Mouse (Mus musculus): ENCODE measurements at regions not wholly inside any gene's neighbourhood (a gene's known extent, or its start where the extent isn't known, plus 50 kb on each side); places are given as distances from the start of the nearest gene placed in this dataset.

GRCm38 (mm10) chr3:50761766-50762165 is 318.4 kb upstream of the Slc7a11 start:
- no peak for DNase-seq (ENCODE audit: low read depth, low spot score)

DNA sequence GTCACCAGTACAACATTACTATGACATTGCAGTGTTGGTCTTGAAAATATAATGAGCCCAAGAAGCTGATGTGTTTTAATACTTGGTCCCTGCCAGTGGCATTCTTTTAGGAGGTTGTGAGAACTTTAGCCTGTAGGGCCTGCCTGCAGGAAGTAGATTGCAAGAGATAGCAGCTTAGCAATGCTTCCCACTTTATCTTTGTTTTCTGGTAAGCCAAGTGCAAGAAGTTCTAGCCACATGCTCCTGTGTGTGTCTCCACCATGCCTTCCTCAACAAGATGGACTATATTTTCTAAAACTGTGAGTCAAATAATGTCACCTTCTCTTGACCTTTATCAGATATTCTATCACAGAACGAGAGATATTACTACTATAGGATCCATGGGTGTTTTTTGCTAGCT is 314.7 kb upstream of the Slc7a11 start:
- no peak for DNase-seq (ENCODE audit: low read depth, low spot score)

GRCm38 (mm10) chr3:50737173-50737572 is 293.8 kb upstream of the Slc7a11 start:
- no peak for DNase-seq (ENCODE audit: low read depth, low spot score)

DNA sequence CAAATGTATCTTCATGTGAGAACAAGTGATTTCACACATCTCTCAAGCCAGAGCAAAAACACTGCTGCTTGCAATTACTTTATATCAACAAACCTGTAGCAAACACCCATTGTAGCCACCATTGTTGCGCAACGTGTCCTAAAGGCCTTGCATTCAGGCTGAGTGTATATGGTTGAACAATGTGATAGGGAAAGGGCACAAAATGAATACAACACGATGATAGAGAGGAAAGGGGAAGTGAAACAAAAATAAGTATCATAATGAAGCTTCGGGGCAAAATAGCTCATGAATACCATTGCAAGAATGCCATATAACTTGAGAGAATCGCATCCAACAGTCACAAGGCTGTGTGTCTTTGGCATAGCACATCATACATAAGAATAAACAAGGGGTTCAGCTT is 275.6 kb upstream of the Slc7a11 start:
- no peak for DNase-seq (ENCODE audit: low read depth, low spot score)

DNA sequence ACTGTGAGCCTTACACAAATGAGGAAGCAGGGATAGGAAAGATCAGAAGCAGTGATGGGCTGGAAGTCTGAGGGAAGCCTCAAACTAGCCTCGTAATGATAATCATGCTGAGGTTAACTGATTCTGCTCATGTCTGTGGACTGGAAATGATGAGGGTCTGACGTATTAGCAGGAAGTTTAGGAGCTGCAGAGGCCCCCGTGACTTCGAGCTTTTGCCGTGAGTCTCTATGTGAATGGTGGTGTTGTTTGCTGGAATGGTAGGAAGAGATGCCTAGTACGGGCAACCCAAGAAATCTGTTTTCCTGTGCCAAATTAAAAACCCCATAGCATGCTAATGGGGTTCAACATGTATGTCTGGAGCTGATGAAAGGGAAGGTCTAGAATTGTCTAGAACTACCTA is 270.0 kb upstream of the Slc7a11 start:
- DNase-seq (ENCODE audit: low read depth, low spot score), result no peak

GRCm38 (mm10) chr3:50709415-50709989 is 266.1 kb upstream of the Slc7a11 start:
- DNase-seq (ENCODE audit: low read depth, low spot score), result peak; percentile 36

DNA sequence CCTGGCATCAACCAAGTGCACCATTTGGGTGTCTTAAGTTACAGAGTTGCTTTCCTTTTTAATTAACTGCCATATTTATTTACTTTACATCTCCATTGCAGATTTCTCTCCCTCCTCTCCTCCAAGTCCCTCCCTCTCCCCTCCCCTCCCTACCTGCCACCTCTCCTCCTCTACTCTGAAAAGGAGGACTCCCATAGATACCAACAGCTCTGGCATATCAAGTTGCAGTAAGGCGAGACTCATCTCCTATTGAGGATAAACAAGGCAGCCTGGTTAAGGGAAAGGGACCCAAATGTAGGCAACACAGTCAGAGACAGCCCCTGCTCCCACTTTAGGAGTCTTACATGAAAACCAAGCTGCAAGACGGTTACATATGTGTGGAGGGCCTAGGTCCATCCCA is 263.3 kb upstream of the Slc7a11 start:
- DNase-seq (ENCODE audit: low read depth, low spot score), result no peak

- DNase-seq (ENCODE audit: low read depth, low spot score), result no peak
Observed at GRCm38 (mm10) chr3:50694904-50695680, 251.7 kb upstream of the Slc7a11 start.

DNA sequence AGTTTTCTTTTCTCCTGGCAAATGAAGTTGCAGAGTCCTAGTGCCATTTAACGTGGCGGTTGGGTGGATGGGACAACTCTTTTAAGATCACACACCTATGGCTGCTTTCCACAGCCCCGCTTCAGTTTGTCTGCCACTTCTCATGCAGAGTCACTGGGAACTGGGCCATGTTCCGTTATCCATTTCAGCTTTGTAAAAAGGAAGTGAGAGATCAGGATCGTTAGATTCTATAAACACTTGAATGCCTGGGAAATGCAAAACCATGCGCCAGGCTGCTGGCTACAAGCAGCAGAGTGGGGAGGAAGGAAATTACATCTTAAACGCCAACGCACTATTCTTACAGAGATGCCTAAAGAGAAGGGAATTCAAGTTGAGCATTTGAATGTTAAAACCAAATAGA is 251.1 kb upstream of the Slc7a11 start:
- peak; percentile 79 for DNase-seq (ENCODE audit: low read depth, low spot score)

GRCm38 (mm10) chr3:50692306-50692705 is 248.9 kb upstream of the Slc7a11 start:
- no peak for DNase-seq (ENCODE audit: low read depth, low spot score)

DNA sequence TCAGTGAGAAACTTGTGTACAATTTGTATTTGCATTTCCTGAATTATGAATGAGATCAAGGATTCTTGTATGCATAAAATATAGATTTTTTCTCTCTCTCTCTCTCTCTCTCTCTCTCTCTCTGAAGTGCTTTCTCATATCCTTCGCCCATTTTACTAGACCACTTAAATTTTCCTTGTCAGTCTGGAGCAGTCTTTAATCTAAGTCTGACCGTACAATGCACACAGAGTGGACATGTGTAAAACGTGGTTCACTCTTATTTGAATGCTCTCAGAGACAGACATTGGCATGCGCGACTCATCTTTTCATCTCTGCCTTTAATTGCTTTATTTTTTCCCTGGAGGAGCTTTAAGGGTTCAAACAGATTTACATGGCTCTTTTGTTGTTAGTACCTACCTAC is 247.3 kb upstream of the Slc7a11 start:
- no peak for DNase-seq (ENCODE audit: low read depth, low spot score)

GRCm38 (mm10) chr3:50689375-50689774 is 246.0 kb upstream of the Slc7a11 start:
- DNase-seq (ENCODE audit: low read depth, low spot score), result no peak

- no peak for DNase-seq (ENCODE audit: low read depth, low spot score)
Observed at GRCm38 (mm10) chr3:50687755-50688154, 244.3 kb upstream of the Slc7a11 start.

GRCm38 (mm10) chr3:50678611-50678988 is 235.2 kb upstream of the Slc7a11 start:
- no peak for DNase-seq (ENCODE audit: low read depth, low spot score)

DNA sequence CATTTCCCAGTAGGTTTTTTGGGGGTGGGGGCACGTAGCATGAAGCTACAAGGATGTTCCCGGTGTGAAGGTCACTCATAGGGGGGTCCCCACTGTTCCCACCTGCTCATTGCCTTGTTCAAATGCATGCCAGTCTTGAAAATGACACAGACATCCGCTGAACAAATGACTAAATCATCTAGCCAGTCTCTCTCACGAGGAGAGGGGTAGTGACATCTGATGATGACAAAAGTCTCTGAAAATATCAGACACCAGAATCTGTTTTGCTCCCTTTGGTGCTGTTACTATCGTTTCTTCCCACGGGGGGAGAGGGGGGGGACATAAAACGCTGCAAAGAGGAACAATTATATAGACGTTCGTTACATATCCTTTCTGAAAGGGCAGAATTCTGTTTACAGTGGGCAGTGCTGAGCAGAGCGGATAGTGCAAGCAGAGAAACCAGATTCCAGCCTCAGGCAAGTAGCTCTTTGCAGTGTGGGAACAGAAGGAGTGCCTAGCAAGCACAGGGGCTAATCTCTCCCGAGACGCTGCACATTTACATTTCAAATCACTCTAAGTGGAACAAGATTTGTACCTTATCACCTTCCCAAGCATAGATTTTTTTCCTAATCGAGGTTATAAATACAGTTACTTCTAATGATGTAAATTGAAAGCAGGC is 234.7 kb upstream of the Slc7a11 start:
- peak; percentile 59 for DNase-seq (ENCODE audit: low read depth, low spot score)

DNA sequence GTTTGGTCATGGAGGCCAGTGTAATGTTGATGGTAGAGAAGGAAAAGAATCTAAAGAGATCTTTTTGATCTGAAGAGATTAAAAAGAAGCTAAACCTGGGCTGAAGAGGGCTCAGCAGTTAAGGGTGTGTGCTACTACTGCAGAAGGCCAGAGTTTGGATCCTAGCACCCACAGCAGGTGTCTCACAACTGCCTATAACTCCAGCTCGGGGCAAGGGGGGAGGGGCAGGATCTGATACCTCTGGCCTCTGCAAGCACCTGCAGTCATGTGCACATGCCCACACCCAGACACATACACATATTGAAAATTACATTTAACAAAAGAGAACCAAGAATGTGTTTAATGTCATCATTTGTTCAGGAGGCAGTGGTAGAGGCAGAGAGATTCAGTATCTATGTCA is 232.4 kb upstream of the Slc7a11 start:
- DNase-seq (ENCODE audit: low read depth, low spot score), result no peak

DNA sequence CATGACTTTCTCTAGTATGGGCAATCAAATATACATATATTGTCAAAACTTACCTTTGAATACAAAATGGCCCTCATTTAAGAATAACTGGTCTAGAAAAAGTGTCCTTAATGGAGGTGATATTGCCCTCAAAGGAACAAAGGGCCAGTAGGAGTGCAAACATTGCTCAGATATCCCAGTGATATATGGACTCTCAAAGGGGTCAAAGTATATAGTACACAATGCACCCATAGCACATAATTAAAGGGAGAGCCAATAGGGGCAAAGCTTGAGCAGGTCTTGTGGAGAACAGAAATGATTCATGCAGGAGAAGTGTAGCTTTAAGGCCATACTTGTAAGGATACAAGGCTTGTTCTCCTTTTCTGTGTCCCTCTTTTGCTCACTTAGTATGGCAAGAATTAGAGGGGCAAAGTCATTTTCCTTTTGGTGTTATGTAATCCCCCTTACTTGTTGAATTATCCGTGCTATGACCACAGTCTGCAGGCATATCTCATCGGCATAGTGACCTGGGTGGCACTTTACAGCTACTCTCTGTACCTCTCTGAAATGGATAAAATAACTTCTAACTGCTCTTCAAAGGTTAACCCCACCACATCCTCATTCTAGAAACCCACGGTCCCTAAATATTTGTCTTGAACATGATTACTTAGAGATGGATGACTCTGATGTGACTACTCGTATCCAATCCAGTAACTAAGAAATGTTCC is 231.6 kb upstream of the Slc7a11 start:
- no peak for DNase-seq (ENCODE audit: low read depth, low spot score)

GRCm38 (mm10) chr3:50665316-50665715 is 221.9 kb upstream of the Slc7a11 start:
- peak; percentile 68 for DNase-seq (ENCODE audit: low read depth, low spot score)

DNA sequence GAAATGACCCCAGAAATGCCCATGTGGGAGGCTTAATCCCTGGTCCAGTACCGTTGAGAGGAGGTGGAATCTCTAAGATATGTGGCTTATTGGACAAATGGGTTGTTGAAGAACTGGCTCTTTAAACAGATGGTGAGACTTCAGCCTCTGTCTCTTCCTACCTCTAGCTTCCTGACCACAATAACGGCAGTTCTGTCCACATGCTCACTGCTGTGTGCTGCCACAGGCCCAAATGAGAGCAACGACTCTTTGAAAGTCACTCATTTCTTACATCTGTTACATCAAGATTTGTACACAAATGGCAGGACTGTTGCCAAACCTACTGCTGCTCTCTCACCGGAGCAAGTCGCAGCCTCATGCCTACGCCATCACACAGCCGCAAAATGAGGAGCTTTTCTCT is 217.6 kb upstream of the Slc7a11 start:
- peak; percentile 9 for DNase-seq (ENCODE audit: low read depth, low spot score)

- no peak for DNase-seq (ENCODE audit: low read depth, low spot score)
Observed at GRCm38 (mm10) chr3:50660566-50660965, 217.2 kb upstream of the Slc7a11 start.

GRCm38 (mm10) chr3:50657890-50658289 is 214.5 kb upstream of the Slc7a11 start:
- no peak for DNase-seq (ENCODE audit: low read depth, low spot score)

DNA sequence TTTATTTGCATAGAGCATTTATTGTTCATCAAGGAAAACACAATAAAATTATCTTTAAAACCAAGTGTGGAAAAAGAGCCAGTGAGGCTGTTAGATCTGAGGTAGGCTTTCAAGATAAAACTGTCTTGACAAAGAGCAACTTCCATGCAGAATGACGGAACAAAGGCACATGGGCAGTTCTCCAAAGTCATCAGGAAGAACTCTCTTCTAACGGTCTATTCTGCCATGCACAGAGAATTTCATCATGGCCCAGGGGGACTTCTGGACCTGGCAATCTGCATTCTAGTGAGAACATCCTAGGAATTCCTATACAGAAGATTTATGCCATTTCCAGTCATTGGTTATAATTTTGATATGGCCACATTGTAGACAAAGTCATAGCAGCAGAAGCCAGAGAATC is 211.0 kb upstream of the Slc7a11 start:
- no peak for DNase-seq (ENCODE audit: low read depth, low spot score)

Data from brain, adult 2 months (tissue).